14 mouse cellular contexts compared by ENCODE assay signal in genomic region chr9:93955235-93956040, GRCm38 (mm10).
"Had no signal": no experiment of that assay in that cellular context is flagged by ENCODE, and none has a peak within 500 bp of the region (broad histone marks: within the 10 kb centered on the region; RNA-seq: fewer than 3 reads in every experiment).

No protein-coding gene starts in this region.

- H3K4me3 ChIP-seq: layer of hippocampus, adult 2 months; limb, embryonic 12.5 days; liver, embryonic 13.5 days; lung, embryonic 15.5 days; midbrain, embryonic 15.5 days; neural tube, embryonic 12.5 days had no signal

- H3K9ac ChIP-seq: limb, embryonic 12.5 days; liver, embryonic 13.5 days; liver, postnatal 0 days; lung, embryonic 15.5 days; midbrain, embryonic 15.5 days; neural tube, embryonic 12.5 days had no signal

- H3K4me1 ChIP-seq: limb, embryonic 12.5 days; liver, embryonic 13.5 days; lung, embryonic 15.5 days; midbrain, embryonic 15.5 days; neural tube, embryonic 12.5 days had no signal

- DNase-seq: kidney, postnatal 36 days; liver; liver, embryonic 13.5 days; liver, postnatal 0 days; lung, postnatal 14 days; right cerebral cortex, postnatal 4 days; thymus, postnatal 36 days had no signal

- ATAC-seq: liver, postnatal 0 days; midbrain, embryonic 15.5 days had no signal

- H3K9me3 ChIP-seq: limb, embryonic 12.5 days; liver, embryonic 13.5 days; lung, embryonic 15.5 days; midbrain, embryonic 15.5 days; neural tube, embryonic 12.5 days had no signal

- H3K27me3 ChIP-seq: limb, embryonic 12.5 days; liver, embryonic 13.5 days; lung, embryonic 15.5 days; midbrain, embryonic 15.5 days; neural tube, embryonic 12.5 days had no signal

- H3K4me2 ChIP-seq: limb, embryonic 12.5 days; liver, embryonic 13.5 days; lung, embryonic 15.5 days; midbrain, embryonic 15.5 days; neural tube, embryonic 12.5 days had no signal

- H3K36me3 ChIP-seq: limb, embryonic 12.5 days; liver, embryonic 13.5 days; lung, embryonic 15.5 days; midbrain, embryonic 15.5 days; neural tube, embryonic 12.5 days had no signal

- H3K27ac ChIP-seq: kidney, postnatal 0 days; layer of hippocampus, adult 2 months; limb, embryonic 12.5 days; liver, embryonic 13.5 days; lung, embryonic 15.5 days; macrophage; midbrain, embryonic 15.5 days; neural tube, embryonic 12.5 days had no signal
